Mouse (Mus musculus): ENCODE measurements around the gene Tpst1. TPM values are rescaled to one million over a fixed set of nuclear protein-coding genes. Genes with fewer than 3 reads are reported as not detected.

Gene Tpst1
- polyA plus RNA-seq, 1 experiment = 9.4 TPM

DNA sequence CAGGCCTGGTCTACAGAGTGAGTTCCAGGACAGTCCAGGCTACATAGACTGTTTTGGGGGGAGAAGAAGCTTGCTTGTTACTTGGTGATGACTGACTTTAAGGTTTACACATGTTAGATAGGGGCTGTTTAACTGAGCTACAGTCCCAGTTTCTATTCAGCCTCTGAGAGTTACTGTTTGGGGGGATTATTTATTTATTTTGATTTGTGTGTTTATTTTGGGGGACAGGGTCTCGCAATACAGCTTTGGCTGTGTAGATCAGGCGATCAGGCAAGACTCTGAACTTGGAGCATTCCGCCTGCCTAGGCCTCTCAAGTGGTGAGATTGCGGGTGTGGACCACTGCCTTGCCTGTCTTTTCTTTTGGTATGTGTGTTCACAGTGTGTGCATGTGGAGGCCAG lies 99.9 kb downstream of the Tpst1 start:
- Histone ChIP-seq H3ac (ENCODE audit: control insufficient read depth, insufficient read length) (no peak overlapping the region), H3K36me3 (ENCODE audit: control insufficient read depth, insufficient read depth) (no peaks in the 10 kb centered on the region), H3K4me3 (peak overlapping the region; percentile 63), H3K4me2 (ENCODE audit: low read depth) (peak overlapping the region; percentile 95), H3K79me2 (ENCODE audit: control insufficient read depth, insufficient read depth) (peaks cover 58% of the 10 kb centered on the region), H3K27me3 (ENCODE audit: control insufficient read depth, insufficient read depth, insufficient read length) (no peaks in the 10 kb centered on the region)
- TF ChIP-seq SRF (IDR thresholded peaks at IDR 0.05; ENCODE audit: control insufficient read depth, insufficient read length, low read depth) = no peak
- no peak for TF ChIP-seq USF1 (IDR thresholded peaks at IDR 0.05; ENCODE audit: low read depth)

- Histone ChIP-seq H3K36me3 (ENCODE audit: control insufficient read depth, insufficient read depth) (no peaks in the 10 kb centered on the region), H3K4me3 (no peak overlapping the region)
- no peak for TF ChIP-seq USF1 (IDR thresholded peaks at IDR 0.05; ENCODE audit: low read depth)
Observed at GRCm38 (mm10) chr5:130177871-130178270, 104.7 kb downstream of the Tpst1 start.

DNA sequence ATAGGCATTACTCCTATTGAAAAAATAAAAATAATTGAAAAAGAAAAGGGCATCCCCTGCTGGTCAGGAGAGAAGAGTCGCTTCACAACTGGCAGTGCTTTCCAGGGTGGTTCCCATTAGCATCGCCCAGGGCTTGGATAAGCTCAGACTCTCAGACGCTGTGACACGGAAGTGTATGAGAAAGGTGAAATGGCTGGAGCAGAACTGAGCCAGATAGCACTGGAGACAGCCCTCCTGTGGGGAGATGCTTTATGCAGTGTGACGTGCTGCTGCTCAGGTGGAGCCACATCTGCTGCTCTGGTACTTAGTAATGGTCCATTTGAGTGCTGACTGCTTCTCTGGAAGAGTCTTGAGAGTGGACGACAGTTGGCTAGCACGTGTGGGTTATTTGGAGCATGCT lies 107.2 kb downstream of the Tpst1 start:
- peaks cover 99% of the 10 kb centered on the region for H3K79me2 ChIP-seq (ENCODE audit: control insufficient read depth, insufficient read depth)
- no peak overlapping the region for H3K4me2 ChIP-seq (ENCODE audit: low read depth)
- H3K4me3 ChIP-seq = no peak overlapping the region
- TF ChIP-seq TCF3 (IDR thresholded peaks at IDR 0.05; ENCODE audit: insufficient read length, low read depth) (no peak), REST (IDR thresholded peaks at IDR 0.05; ENCODE audit: insufficient read depth, insufficient read length) (no peak), POLR2A (IDR thresholded peaks at IDR 0.05; ENCODE audit: insufficient read length, low read depth) (no peak), MYOG (IDR thresholded peaks at IDR 0.05; ENCODE audit: control insufficient read depth in 1 of 3, insufficient read depth in 1 of 3, insufficient read length in 2 of 3, low read depth in 2 of 3) (no peak), USF1 (IDR thresholded peaks at IDR 0.05; ENCODE audit: low read depth) (no peak), E2F4 (IDR thresholded peaks at IDR 0.05; ENCODE audit: insufficient read depth) (no peak), SRF (IDR thresholded peaks at IDR 0.05; ENCODE audit: control insufficient read depth, insufficient read length, low read depth) (no peak), MYOD1 (IDR thresholded peaks at IDR 0.05; ENCODE audit: control insufficient read depth in 1 of 3, insufficient read length in 2 of 3, low read depth in 2 of 3) (no peak), CEBPB (IDR thresholded peaks at IDR 0.05; ENCODE audit: insufficient read depth, poor library complexity, severe bottlenecking) (no peak), MAX (IDR thresholded peaks at IDR 0.05; ENCODE audit: low read depth) (no peak), TCF12 (IDR thresholded peaks at IDR 0.05; ENCODE audit: insufficient read depth, poor library complexity, severe bottlenecking) (no peak)
- H3ac ChIP-seq (ENCODE audit: control insufficient read depth, insufficient read length) = no peak overlapping the region
- no peaks in the 10 kb centered on the region for H3K36me3 ChIP-seq (ENCODE audit: control insufficient read depth, insufficient read depth)
- H3K27me3 ChIP-seq (ENCODE audit: control insufficient read depth, insufficient read depth, insufficient read length) = no peaks in the 10 kb centered on the region

More at GRCm38 (mm10) chr5:130177871-130178270, 104.7 kb downstream of the Tpst1 start:
- H3K79me2 ChIP-seq (ENCODE audit: control insufficient read depth, insufficient read depth) = peaks cover 99% of the 10 kb centered on the region
- H3K27me3 ChIP-seq (ENCODE audit: control insufficient read depth, insufficient read depth, insufficient read length) = no peaks in the 10 kb centered on the region
- no peak overlapping the region for H3ac ChIP-seq (ENCODE audit: control insufficient read depth, insufficient read length)
- no peak overlapping the region for H3K4me2 ChIP-seq (ENCODE audit: low read depth)

DNA sequence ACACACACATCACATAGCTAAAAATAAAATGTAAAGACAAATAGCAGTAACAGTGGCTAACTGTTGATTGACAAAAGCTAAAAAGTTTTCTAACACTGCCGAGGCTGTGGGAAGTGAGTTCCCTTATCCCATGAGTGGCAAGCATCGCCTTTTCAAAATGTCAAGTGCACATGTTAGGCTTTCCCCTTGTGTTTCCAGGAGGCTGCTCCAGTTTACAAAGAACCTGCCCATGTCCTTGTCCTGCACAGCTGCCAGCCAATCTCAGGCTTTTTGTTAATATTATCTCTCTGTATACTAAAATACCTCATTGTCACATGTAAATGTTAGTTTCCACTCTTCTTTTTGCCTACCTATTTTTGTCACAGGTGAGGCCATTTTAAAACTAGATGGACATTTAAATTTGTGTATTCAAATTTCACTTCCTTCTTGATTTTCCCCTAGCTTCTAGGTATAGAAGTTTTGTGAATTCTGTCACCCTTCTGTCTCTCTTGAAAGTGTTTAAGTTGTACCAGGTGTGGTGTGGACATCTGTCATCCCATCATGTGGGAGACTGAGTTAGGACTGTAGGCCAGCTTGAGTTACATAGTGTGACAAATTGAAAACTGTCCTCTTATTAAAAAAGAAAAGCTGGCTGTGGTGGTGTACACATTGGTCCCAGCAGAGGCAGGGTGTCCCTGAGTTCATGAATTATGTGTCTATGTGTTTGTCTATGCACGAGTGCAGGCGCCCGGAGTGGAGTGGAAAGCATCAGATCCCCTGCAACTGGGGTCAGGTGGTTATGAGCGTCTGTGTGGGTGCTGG lies 108.8 kb downstream of the Tpst1 start:
- H3K4me2 ChIP-seq (ENCODE audit: low read depth) = no peak overlapping the region
- no peak overlapping the region for H3ac ChIP-seq (ENCODE audit: control insufficient read depth, insufficient read length)
- H3K36me3 ChIP-seq (ENCODE audit: control insufficient read depth, insufficient read depth) = no peaks in the 10 kb centered on the region
- H3K27me3 ChIP-seq (ENCODE audit: control insufficient read depth, insufficient read depth, insufficient read length) = no peaks in the 10 kb centered on the region
- H3K79me2 ChIP-seq (ENCODE audit: control insufficient read depth, insufficient read depth) = peaks cover 97% of the 10 kb centered on the region
- no peak overlapping the region for H3K4me3 ChIP-seq
- no peak for TF ChIP-seq REST (IDR thresholded peaks at IDR 0.05; ENCODE audit: insufficient read depth, insufficient read length)
- TF ChIP-seq USF1 (IDR thresholded peaks at IDR 0.05; ENCODE audit: low read depth) = no peak
- TF ChIP-seq TCF12 (IDR thresholded peaks at IDR 0.05; ENCODE audit: insufficient read depth, poor library complexity, severe bottlenecking) = no peak
- TF ChIP-seq TCF3 (IDR thresholded peaks at IDR 0.05; ENCODE audit: insufficient read length, low read depth) = no peak
- no peak for TF ChIP-seq MYOD1 (IDR thresholded peaks at IDR 0.05; ENCODE audit: control insufficient read depth in 1 of 3, insufficient read length in 2 of 3, low read depth in 2 of 3)
- no peak for TF ChIP-seq E2F4 (IDR thresholded peaks at IDR 0.05; ENCODE audit: insufficient read depth)
- TF ChIP-seq MAX (IDR thresholded peaks at IDR 0.05; ENCODE audit: low read depth) = no peak
- TF ChIP-seq POLR2AphosphoS2 (IDR thresholded peaks at IDR 0.05; ENCODE audit: insufficient read length, low read depth) = no peak
- no peak for TF ChIP-seq MYOG (IDR thresholded peaks at IDR 0.05; ENCODE audit: control insufficient read depth in 1 of 3, insufficient read depth in 1 of 3, insufficient read length in 2 of 3, low read depth in 2 of 3)
- TF ChIP-seq CEBPB (IDR thresholded peaks at IDR 0.05; ENCODE audit: insufficient read depth, poor library complexity, severe bottlenecking) = no peak
- TF ChIP-seq POLR2A (IDR thresholded peaks at IDR 0.05; ENCODE audit: insufficient read length, low read depth) = no peak
- no peak for TF ChIP-seq SRF (IDR thresholded peaks at IDR 0.05; ENCODE audit: control insufficient read depth, insufficient read length, low read depth)

GRCm38 (mm10) chr5:130182541-130182821 lies 109.4 kb downstream of the Tpst1 start:
- no peaks in the 10 kb centered on the region for H3K36me3 ChIP-seq (ENCODE audit: control insufficient read depth, insufficient read depth)
- H3K4me3 ChIP-seq = no peak overlapping the region
- TF ChIP-seq MYOD1 (IDR thresholded peaks at IDR 0.05; ENCODE audit: control insufficient read depth in 1 of 3, insufficient read length in 2 of 3, low read depth in 2 of 3) (no peak), REST (IDR thresholded peaks at IDR 0.05; ENCODE audit: insufficient read depth, insufficient read length) (no peak), TCF12 (IDR thresholded peaks at IDR 0.05; ENCODE audit: insufficient read depth, poor library complexity, severe bottlenecking) (no peak), SRF (IDR thresholded peaks at IDR 0.05; ENCODE audit: control insufficient read depth, insufficient read length, low read depth) (no peak), USF1 (IDR thresholded peaks at IDR 0.05; ENCODE audit: low read depth) (no peak), CEBPB (IDR thresholded peaks at IDR 0.05; ENCODE audit: insufficient read depth, poor library complexity, severe bottlenecking) (no peak), POLR2A (IDR thresholded peaks at IDR 0.05; ENCODE audit: insufficient read length, low read depth) (no peak), MAX (IDR thresholded peaks at IDR 0.05; ENCODE audit: low read depth) (no peak), E2F4 (IDR thresholded peaks at IDR 0.05; ENCODE audit: insufficient read depth) (no peak), TCF3 (IDR thresholded peaks at IDR 0.05; ENCODE audit: insufficient read length, low read depth) (no peak), POLR2AphosphoS2 (IDR thresholded peaks at IDR 0.05; ENCODE audit: insufficient read length, low read depth) (no peak), MYOG (IDR thresholded peaks at IDR 0.05; ENCODE audit: control insufficient read depth in 1 of 3, insufficient read depth in 1 of 3, insufficient read length in 2 of 3, low read depth in 2 of 3) (no peak)
- peaks cover 95% of the 10 kb centered on the region for H3K79me2 ChIP-seq (ENCODE audit: control insufficient read depth, insufficient read depth)
- H3K4me2 ChIP-seq (ENCODE audit: low read depth) = no peak overlapping the region
- H3ac ChIP-seq (ENCODE audit: control insufficient read depth, insufficient read length) = no peak overlapping the region
- no peaks in the 10 kb centered on the region for H3K27me3 ChIP-seq (ENCODE audit: control insufficient read depth, insufficient read depth, insufficient read length)
